Mouse (Mus musculus) 3134 (cell line): ENCODE measurements at regions not wholly inside any gene's neighbourhood (a gene's known extent, or its start where the extent isn't known, plus 50 kb on each side); places are given as distances from the start of the nearest gene placed in this dataset.

ENCODE experiments used
- DNase-seq: peaks from one replicate; pipeline ENCODE4 v3.0.0-alpha.2; 2011; ENCODE audit warnings: low spot score; ENCODE audit not compliant: insufficient read length; ENCODE audit errors: extremely low read depth

DNA sequence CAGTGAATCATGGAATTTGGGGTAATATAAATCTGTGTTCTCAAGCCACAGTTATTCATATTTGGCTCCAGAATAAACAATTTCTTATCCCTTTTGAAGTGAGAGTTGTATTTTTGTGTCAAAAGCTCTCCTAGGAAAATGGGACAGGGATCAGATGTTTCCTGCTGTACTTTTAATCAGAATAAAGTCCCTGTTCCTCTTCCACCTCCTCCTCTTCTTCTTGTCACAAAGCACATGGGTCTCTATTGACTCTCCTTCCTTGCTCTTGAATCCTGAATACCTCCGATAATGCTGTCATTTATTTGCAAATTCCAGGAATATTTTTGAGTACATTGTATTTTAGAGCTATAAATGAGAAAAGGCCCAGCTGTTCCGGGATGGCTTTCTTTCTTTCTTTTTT lies 732.3 kb upstream of the Chrm3 start:
- DNase-seq: no peak
